Mouse (Mus musculus): ENCODE measurements at regions not wholly inside any gene's neighbourhood (a gene's known extent, or its start where the extent isn't known, plus 50 kb on each side); places are given as distances from the start of the nearest gene placed in this dataset.

- DNase-seq: no peak
Measured at GRCm38 (mm10) chr1:64295512-64295945, 173.4 kb upstream of the Klf7 start.

- no peak for DNase-seq
Measured at GRCm38 (mm10) chr1:64295051-64295450, 173.0 kb upstream of the Klf7 start.

- DNase-seq: peak; percentile 29
Measured at GRCm38 (mm10) chr1:64288812-64289447, 166.8 kb upstream of the Klf7 start.

- DNase-seq: no peak
Measured at GRCm38 (mm10) chr1:64287068-64287467, 165.0 kb upstream of the Klf7 start.

- DNase-seq: no peak
Measured at GRCm38 (mm10) chr1:64284656-64285055, 162.6 kb upstream of the Klf7 start.

- DNase-seq: no peak
Measured at GRCm38 (mm10) chr1:64275865-64276264, 153.8 kb upstream of the Klf7 start.

- DNase-seq: no peak
Measured at GRCm38 (mm10) chr1:64275086-64275802, 153.2 kb upstream of the Klf7 start.

- DNase-seq: no peak
Measured at GRCm38 (mm10) chr1:64257237-64257636, 135.2 kb upstream of the Klf7 start.

GRCm38 (mm10) chr1:64255554-64256295 lies 133.6 kb upstream of the Klf7 start:
- peak; percentile 42 for DNase-seq

- no peak for DNase-seq
Measured at GRCm38 (mm10) chr1:64254673-64255072, 132.6 kb upstream of the Klf7 start.

- no peak for DNase-seq
Measured at GRCm38 (mm10) chr1:64253996-64254395, 131.9 kb upstream of the Klf7 start.

GRCm38 (mm10) chr1:64242401-64242800 lies 120.3 kb upstream of the Klf7 start:
- DNase-seq: no peak

- no peak for DNase-seq
Measured at GRCm38 (mm10) chr1:64229654-64230053, 107.6 kb upstream of the Klf7 start.

- DNase-seq: peak; percentile 60
Measured at GRCm38 (mm10) chr1:64226001-64226918, 104.2 kb upstream of the Klf7 start.

GRCm38 (mm10) chr1:64223779-64224687 lies 102.0 kb upstream of the Klf7 start:
- peak; percentile 39 for DNase-seq

GRCm38 (mm10) chr1:64222475-64222874 lies 100.4 kb upstream of the Klf7 start:
- DNase-seq: no peak

GRCm38 (mm10) chr1:64220486-64220885 lies 98.4 kb upstream of the Klf7 start:
- no peak for DNase-seq

- no peak for DNase-seq
Measured at GRCm38 (mm10) chr1:64220040-64220439, 98.0 kb upstream of the Klf7 start.

GRCm38 (mm10) chr1:64215646-64216045 lies 93.6 kb upstream of the Klf7 start:
- no peak for DNase-seq

GRCm38 (mm10) chr1:64209131-64209530 lies 87.0 kb upstream of the Klf7 start:
- no peak for DNase-seq

Measured in adrenal gland, postnatal 10 days (tissue).